Mouse (Mus musculus) heart, embryonic 15.5 days (tissue): ENCODE results near the gene Uba2. TPM values are rescaled to one million over a fixed set of nuclear protein-coding genes. Genes with fewer than 3 reads are reported as not detected.

Source experiments
- polyA plus RNA-seq: library from polyadenylated mRNA; unstranded; fragments of >200 nt; fragmentation: Nextera tagmentation; extraction: Ambion mirVana; gene quantifications from 2 replicates; pipeline ENCODE4 v1.2.1, GENCODE M21; 2015

Gene Uba2
- polyA plus RNA-seq, 1 experiment from 2014 or later = 89.0 TPM

Other genes starting within 250 kb of the Uba2 start
- not detected in 2 replicates for gene Scgb2b26, start 224.6 kb downstream of the Uba2 start, polyA plus RNA-seq
- gene Scgb2b27, start 155.7 kb downstream of the Uba2 start, polyA plus RNA-seq = not detected in 2 replicates
- not detected in 2 replicates for gene Scgb1b27, start 148.1 kb downstream of the Uba2 start, polyA plus RNA-seq
- gene Scgb1b30, start 74.2 kb downstream of the Uba2 start, polyA plus RNA-seq = not detected in 2 replicates
- gene Wtip, start 36.3 kb downstream of the Uba2 start, polyA plus RNA-seq = 4.3 and 6.5 TPM in 2 replicates
- 46.9 and 55.1 TPM in 2 replicates for gene Pdcd2l, start 27.1 kb upstream of the Uba2 start, polyA plus RNA-seq
- 660 and 727 TPM in 2 replicates for gene Gpi1, start 60.7 kb upstream of the Uba2 start, polyA plus RNA-seq
- 0.31 TPM in 1 of 2 replicates, not detected in the other for gene Gm6096, start 81.4 kb upstream of the Uba2 start, polyA plus RNA-seq
- 28.2 and 32.5 TPM in 2 replicates for gene 4931406P16Rik, start 144.0 kb upstream of the Uba2 start, polyA plus RNA-seq
- 57.1 and 63.1 TPM in 2 replicates for gene Lsm14a, start 223.7 kb upstream of the Uba2 start, polyA plus RNA-seq